Mouse (Mus musculus): ENCODE results near the gene Evl.

DNA sequence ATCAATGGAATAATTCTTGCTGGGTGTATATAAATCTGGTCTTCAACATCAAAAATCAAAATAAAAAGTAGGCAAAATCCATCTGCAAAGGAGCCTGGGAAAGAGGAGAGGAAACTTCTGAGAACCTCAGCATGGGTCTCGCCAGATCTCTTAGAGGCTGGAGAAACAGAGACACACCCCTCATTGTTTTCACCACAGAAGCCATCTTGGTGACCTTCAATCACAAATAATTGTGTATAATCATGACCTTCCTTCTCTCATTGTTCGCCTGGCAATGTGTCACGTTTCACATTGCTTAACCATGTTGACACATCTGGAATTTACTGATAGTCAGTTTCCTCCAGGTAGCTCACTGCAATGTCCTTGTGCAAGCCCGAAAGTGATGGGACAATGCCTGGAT lies 158.0 kb downstream of the Evl start:
- TF ChIP-seq CHD2 (IDR thresholded peaks at IDR 0.05; ENCODE audit: low read length) (no peak), POLR2AphosphoS2 (IDR thresholded peaks at IDR 0.05; ENCODE audit: low read depth, low read length) (no peak), USF1 (IDR thresholded peaks at IDR 0.05; ENCODE audit: low read depth, low read length) (no peak), CTCF (conservative IDR thresholded peaks at IDR 0.05 in 1 of 2, IDR thresholded peaks at IDR 0.05 in 1 of 2; ENCODE audit: low read depth in 2 of 2, low read length in 2 of 2) (no peak), MAFK (IDR thresholded peaks at IDR 0.05; ENCODE audit: insufficient replicate concordance, low read length) (no peak), EP300 (IDR thresholded peaks at IDR 0.05; ENCODE audit: low read length) (no peak), POLR2A (IDR thresholded peaks at IDR 0.05; ENCODE audit: low read depth, low read length) (no peak), MYC (IDR thresholded peaks at IDR 0.05; ENCODE audit: low read depth, low read length) (no peak), E2F4 (IDR thresholded peaks at IDR 0.05; ENCODE audit: insufficient replicate concordance, low read depth, low read length) (no peak), JUND (conservative IDR thresholded peaks at IDR 0.05; ENCODE audit: low read depth, low read length) (no peak), SMC3 (IDR thresholded peaks at IDR 0.05; ENCODE audit: low read depth, low read length) (no peak), JUN (IDR thresholded peaks at IDR 0.05; ENCODE audit: insufficient read depth, low read depth, low read length) (no peak), MXI1 (IDR thresholded peaks at IDR 0.05; ENCODE audit: low read depth, low read length) (no peak), ETS1 (conservative IDR thresholded peaks at IDR 0.05; ENCODE audit: low read depth, low read length) (no peak)
